Mouse (Mus musculus) liver, postnatal 0 days (tissue): ENCODE measurements around the gene Krtap28-10. TPM values are rescaled to one million over a fixed set of nuclear protein-coding genes. Genes with fewer than 3 reads are reported as not detected.

Experiments
- ATAC-seq: fragments of 200-750 bp; cut with Nextera tagmentation; 2 replicates; pipeline ENCODE4 v1.8.0; 2017; ENCODE audit warnings: mild to moderate bottlenecking, moderate library complexity
- DNase-seq: peaks from one replicate; pipeline ENCODE4 v3.0.0-alpha.2; 2016
- H3K27ac ChIP-seq: fragments of 300-500 bp; sonication (generic); 2 replicates; pipeline ENCODE4 v1.5.1; 2014; ENCODE audit warnings: antibody characterized with exemption, moderate library complexity, mild to moderate bottlenecking, low read depth
- H3K27me3 ChIP-seq: fragments of 300-500 bp; sonication (generic); 2 replicates; pipeline ENCODE4 v1.6.1; 2014; ENCODE audit warnings: low read length, control low read depth, mixed read lengths; ENCODE audit not compliant: insufficient read depth
- H3K36me3 ChIP-seq: fragments of 300-500 bp; sonication (generic); replicated peaks from 2 replicates; pipeline ENCODE4 v1.6.1; 2014; ENCODE audit warnings: mild to moderate bottlenecking, control low read depth, low read length, moderate library complexity, mixed read lengths; ENCODE audit not compliant: insufficient read depth
- H3K4me1 ChIP-seq: fragments of 300-500 bp; sonication (generic); 2 replicates; pipeline ENCODE4 v1.6.1; 2014; ENCODE audit warnings: antibody characterized with exemption, mild to moderate bottlenecking, control low read depth; ENCODE audit not compliant: insufficient read depth
- H3K4me2 ChIP-seq: fragments of 300-500 bp; sonication (generic); 2 replicates; pipeline ENCODE4 v1.6.1; 2014; ENCODE audit warnings: low read depth, mild to moderate bottlenecking, low read length, moderate library complexity, mixed read lengths
- H3K4me3 ChIP-seq: fragments of 300-500 bp; sonication (generic); 2 replicates; pipeline ENCODE4 v1.5.1; 2014; ENCODE audit warnings: low read depth, low read length
- H3K9ac ChIP-seq: fragments of 300-500 bp; sonication (generic); replicated peaks from 2 replicates; pipeline ENCODE4 v1.6.1; 2014; ENCODE audit warnings: mild to moderate bottlenecking, moderate library complexity
- H3K9me3 ChIP-seq: fragments of 300-500 bp; sonication (generic); 2 replicates; pipeline ENCODE4 v1.6.1; 2016; ENCODE audit warnings: mild to moderate bottlenecking, control low read depth, low read length, mixed read lengths
- CTCF ChIP-seq: sonication (generic); IDR thresholded peaks from 2 replicates; pipeline ENCODE4 v1.5.1; 2016; ENCODE audit warnings: antibody characterized with exemption, low read depth
- EP300 ChIP-seq: IDR thresholded peaks from 2 replicates; pipeline ENCODE4 v1.6.1; 2016; ENCODE audit warnings: antibody characterized with exemption, low read depth, mild to moderate bottlenecking
- WGBS: fragments of 180-500 bp; shearing (Covaris S2); extraction: QIAGEN DNeasy Blood & Tissue Kit; methylation state at CpG from one replicate; pipeline ENCODE4 v1.1.7; 2014; ENCODE audit not compliant: insufficient replicate concordance; 5-methylcytosine and 5-hydroxymethylcytosine counted together
- polyA plus RNA-seq: library from polyadenylated mRNA; unstranded; fragments of >200 nt; fragmentation: Nextera tagmentation; extraction: Ambion mirVana; gene quantifications from 2 replicates; pipeline ENCODE4 v1.2.1, GENCODE M21; 2015

Krtap28-10 gene
- polyA plus RNA-seq, 1 experiment from 2014 or later = not detected

DNA sequence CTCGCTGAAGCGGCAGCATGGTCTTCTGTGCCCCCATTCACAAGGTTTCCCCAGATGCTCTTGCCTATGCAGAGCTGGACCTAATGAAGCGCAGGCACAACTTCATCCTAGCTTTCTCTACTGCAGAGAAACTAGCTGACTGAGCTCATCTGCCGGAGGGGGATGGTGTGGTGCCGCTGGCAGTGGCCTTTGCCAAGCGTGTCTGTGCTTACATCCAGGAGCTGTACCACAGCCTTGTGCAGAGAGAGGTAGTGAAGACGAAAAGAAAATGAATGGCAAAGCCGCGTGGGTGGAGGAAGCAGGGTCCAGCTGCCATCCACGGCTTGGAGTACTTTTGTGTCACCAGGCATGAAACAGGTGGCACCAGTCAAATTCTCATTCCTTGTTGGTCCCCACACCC is 24.9 kb upstream of the Krtap28-10 start:
- no peaks in the 10 kb centered on the region for H3K9me3 ChIP-seq
- no peaks in the 10 kb centered on the region for H3K4me1 ChIP-seq
- H3K9ac ChIP-seq = no peak overlapping the region
- no peak for TF ChIP-seq EP300
- no peak for TF ChIP-seq CTCF
- no peaks in the 10 kb centered on the region for H3K36me3 ChIP-seq
- H3K4me3 ChIP-seq = no peak overlapping the region
- no peaks in the 10 kb centered on the region for H3K27me3 ChIP-seq
- no peak for DNase-seq
- no peak overlapping the region for H3K4me2 ChIP-seq
- ATAC-seq = no peak
- WGBS = 81% methylated on average over 10 of the region's 10 CpGs
- H3K27ac ChIP-seq = no peak overlapping the region

DNA sequence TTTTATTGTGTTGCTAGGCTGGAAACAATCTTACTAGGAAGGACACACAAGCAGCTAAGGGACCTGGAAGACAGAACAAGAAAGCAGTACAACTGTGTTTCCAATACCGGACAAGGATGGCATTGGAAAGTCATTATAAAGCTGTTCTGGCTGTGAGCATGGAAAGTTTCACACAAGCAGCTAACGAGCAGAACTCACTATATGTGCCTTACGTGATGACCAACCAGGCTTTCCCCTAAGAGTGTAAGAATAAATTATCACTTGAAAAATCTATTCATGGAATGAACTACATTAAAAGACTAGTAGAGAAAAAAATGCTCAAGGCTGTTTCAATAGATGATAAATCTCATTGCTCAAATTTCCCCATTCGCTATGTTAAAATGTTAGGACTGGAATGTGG is 24.3 kb upstream of the Krtap28-10 start:
- no peak for DNase-seq
- Histone ChIP-seq H3K4me1 (no peaks in the 10 kb centered on the region), H3K27ac (no peak overlapping the region), H3K27me3 (no peaks in the 10 kb centered on the region), H3K4me3 (no peak overlapping the region), H3K36me3 (no peaks in the 10 kb centered on the region), H3K4me2 (no peak overlapping the region), H3K9me3 (no peaks in the 10 kb centered on the region), H3K9ac (no peak overlapping the region)
- no peak for ATAC-seq
- 90% methylated on average over 4 of the region's 4 CpGs for WGBS
- TF ChIP-seq EP300 = no peak
- no peak for TF ChIP-seq CTCF

DNA sequence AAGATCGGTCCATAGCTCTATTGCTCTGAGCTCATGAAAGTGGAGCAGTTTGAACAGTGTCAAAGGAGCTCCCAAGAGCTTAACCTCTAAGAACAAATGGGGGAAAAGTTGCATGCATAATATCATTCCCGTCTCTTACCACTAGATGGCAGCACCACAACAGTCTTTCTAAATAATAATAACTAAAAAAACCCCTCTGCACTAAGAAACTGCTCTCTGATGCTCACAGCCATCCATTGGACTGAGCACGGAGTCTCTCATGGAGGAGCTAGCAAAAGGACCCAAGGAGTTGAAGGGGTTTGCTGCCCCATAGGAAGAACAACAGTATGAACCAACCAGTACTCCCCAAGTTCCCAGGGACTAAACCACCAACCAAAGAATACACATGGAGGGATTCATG is 22.6 kb upstream of the Krtap28-10 start:
- no peak overlapping the region for H3K4me2 ChIP-seq
- ATAC-seq = no peak
- TF ChIP-seq EP300 (no peak), CTCF (peak; percentile 65)

DNA sequence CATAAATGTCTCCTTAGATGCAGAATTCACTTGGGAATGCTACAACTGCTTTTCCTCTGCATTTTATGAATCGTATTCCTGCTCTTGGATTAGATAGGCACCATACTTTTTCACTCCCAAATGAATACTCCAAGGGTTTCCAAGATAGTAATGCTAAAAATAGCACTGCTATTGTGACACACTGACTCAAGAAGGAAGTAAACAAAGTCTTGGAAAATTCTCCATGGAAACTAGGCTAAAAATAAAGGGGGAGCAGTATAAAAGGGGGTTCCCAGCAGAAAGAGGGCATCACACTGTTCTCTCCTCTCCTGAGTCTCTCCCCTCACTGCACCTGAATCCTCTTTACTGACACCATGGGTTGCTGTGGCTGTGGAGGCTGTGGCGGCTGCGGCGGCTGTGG is 18.4 kb upstream of the Krtap28-10 start, which contains the start of gene Krtap28-13:
Gene Krtap28-13 (plus strand): TSS at position 288 of the 400 bp plus-strand sequence.
- Histone ChIP-seq H3K4me1 (no peaks in the 10 kb centered on the region), H3K36me3 (no peaks in the 10 kb centered on the region), H3K4me2 (no peak within 1 kb of the TSS), H3K27ac (no peak within 1 kb of the TSS), H3K9ac (no peak within 1 kb of the TSS), H3K27me3 (no peaks in the 10 kb centered on the region), H3K9me3 (no peaks in the 10 kb centered on the region), H3K4me3 (no peak within 1 kb of the TSS)
- TF ChIP-seq EP300 (no peak), CTCF (no peak)
- 79% methylated on average over 4 of the region's 4 CpGs for WGBS
- DNase-seq (no peak), ATAC-seq (no peak)

More for the DNA sequence above, 22.6 kb upstream of the Krtap28-10 start:
- Histone ChIP-seq H3K4me3 (no peak overlapping the region), H3K9ac (no peak overlapping the region), H3K4me1 (no peaks in the 10 kb centered on the region), H3K36me3 (no peaks in the 10 kb centered on the region), H3K27ac (no peak overlapping the region), H3K27me3 (no peaks in the 10 kb centered on the region), H3K9me3 (no peaks in the 10 kb centered on the region)
- no peak for DNase-seq
- WGBS = 18% methylated on average over 3 of the region's 3 CpGs

DNA sequence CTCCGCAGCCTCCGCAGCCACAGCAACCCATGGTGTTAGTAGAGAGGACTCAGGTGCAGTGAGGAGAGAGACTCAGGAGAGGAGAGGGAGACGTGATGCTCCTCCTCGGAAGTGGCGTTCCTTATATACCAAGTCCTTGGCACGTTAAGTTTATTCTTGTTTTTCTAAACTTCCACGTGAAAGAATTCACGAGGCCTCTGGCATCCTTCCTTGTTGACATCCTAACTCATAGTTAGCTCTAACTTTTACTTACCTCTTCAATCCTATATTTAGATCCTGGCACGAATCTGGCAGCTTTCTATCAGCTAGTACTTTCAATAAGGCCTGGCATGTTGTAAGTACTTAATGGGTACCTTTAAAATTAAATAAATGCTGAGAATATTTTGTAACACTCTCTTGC is 17.0 kb upstream of the Krtap28-10 start, which contains the start of gene A030005K14Rik:
Gene A030005K14Rik (minus strand): TSS at position 101 of the 400 bp plus-strand sequence.
- ATAC-seq = no peak
- no peak within 1 kb of the TSS for H3K27ac ChIP-seq
- no peak for DNase-seq
- no peaks in the 10 kb centered on the region for H3K9me3 ChIP-seq
- TF ChIP-seq CTCF = no peak
- no peak for TF ChIP-seq EP300
- 76% methylated on average over 9 of the region's 9 CpGs for WGBS
- no peak within 1 kb of the TSS for H3K4me3 ChIP-seq
- no peaks in the 10 kb centered on the region for H3K36me3 ChIP-seq
- no peaks in the 10 kb centered on the region for H3K4me1 ChIP-seq
- H3K27me3 ChIP-seq = no peaks in the 10 kb centered on the region
- H3K9ac ChIP-seq = no peak within 1 kb of the TSS
- no peak within 1 kb of the TSS for H3K4me2 ChIP-seq

DNA sequence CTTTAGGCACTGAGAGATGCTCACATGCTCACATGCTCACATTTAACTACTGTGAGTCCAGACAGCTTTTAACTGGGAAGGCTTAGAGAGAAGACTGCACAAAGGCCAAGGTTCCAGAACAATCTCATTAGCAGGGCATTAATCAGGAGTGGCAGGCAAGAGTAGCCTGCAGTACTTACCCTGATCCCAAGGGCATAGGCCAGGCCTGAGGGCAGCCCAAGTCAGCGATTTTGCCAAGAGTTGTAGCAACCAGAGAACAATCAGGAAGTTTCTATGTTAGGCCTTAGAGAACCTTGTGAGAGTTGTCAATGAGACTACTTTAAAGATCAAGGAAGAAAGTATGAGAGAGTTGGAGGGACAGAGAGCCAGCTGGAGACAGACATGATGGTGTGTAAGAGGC is 16.2 kb upstream of the Krtap28-10 start:
- Histone ChIP-seq H3K27me3 (no peaks in the 10 kb centered on the region), H3K4me1 (no peaks in the 10 kb centered on the region), H3K27ac (no peak overlapping the region), H3K4me3 (no peak overlapping the region), H3K9ac (no peak overlapping the region), H3K9me3 (no peaks in the 10 kb centered on the region), H3K36me3 (no peaks in the 10 kb centered on the region), H3K4me2 (no peak overlapping the region)
- no peak for ATAC-seq
- TF ChIP-seq EP300 (no peak), CTCF (no peak)
- WGBS = 63% methylated on average over 1 of the region's 1 CpGs
- DNase-seq = no peak

DNA sequence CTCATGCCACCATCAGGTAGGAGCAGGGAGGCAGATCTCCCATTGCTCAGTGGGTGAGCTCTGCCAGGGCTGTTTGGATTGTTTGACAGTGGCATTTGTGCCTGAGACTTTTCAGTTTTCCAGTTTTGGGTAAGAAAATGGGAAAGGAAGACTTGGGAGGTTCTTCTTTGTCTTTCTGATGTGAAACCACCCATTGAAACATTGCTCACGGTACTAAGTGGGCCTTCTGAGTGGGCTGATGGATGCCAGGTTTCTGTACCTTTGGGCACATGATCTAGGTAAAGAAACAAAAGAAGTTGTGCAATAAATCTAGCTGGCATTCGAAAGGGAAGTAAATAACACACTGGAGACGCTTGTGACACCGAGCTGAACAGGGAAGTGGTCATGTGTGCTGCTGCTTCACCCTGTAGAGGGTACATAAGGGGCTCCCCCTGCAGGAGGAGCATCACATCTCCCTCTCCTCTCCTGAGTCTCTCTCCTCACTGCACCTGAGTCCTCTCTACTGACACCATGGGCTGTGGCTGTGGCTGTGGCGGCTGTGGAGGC is 2.7 kb upstream of the Krtap28-10 start, which contains the start of gene Gm47969:
Gene Gm47969 (plus strand): TSS at position 51 of the 546 bp plus-strand sequence.
- peak; percentile 43; the same call in 1 of the 2 replicates for ATAC-seq
- Histone ChIP-seq H3K36me3 (no peaks in the 10 kb centered on the region), H3K27ac (no peak within 1 kb of the TSS), H3K4me1 (no peaks in the 10 kb centered on the region), H3K9ac (no peak within 1 kb of the TSS), H3K4me2 (no peak within 1 kb of the TSS), H3K9me3 (no peaks in the 10 kb centered on the region), H3K4me3 (no peak within 1 kb of the TSS), H3K27me3 (no peaks in the 10 kb centered on the region)
- WGBS = 36% methylated on average over 5 of the region's 5 CpGs
- TF ChIP-seq EP300 (no peak), CTCF (no peak)
- DNase-seq = peak; percentile 15
